Mouse (Mus musculus) right cerebral cortex, adult 18-20 months (tissue): ENCODE results near the gene Tmed5.
"Not testable (repeated sequence)": the region's sequence is repeated elsewhere in the genome, so short reads cannot be mapped to it uniquely, and the experiment has no call there.

Experiments
- DNase-seq: peaks from one replicate; pipeline ENCODE4 v3.0.0; 2022; ENCODE audit warnings: mixed read lengths

The Tmed5 gene

DNA sequence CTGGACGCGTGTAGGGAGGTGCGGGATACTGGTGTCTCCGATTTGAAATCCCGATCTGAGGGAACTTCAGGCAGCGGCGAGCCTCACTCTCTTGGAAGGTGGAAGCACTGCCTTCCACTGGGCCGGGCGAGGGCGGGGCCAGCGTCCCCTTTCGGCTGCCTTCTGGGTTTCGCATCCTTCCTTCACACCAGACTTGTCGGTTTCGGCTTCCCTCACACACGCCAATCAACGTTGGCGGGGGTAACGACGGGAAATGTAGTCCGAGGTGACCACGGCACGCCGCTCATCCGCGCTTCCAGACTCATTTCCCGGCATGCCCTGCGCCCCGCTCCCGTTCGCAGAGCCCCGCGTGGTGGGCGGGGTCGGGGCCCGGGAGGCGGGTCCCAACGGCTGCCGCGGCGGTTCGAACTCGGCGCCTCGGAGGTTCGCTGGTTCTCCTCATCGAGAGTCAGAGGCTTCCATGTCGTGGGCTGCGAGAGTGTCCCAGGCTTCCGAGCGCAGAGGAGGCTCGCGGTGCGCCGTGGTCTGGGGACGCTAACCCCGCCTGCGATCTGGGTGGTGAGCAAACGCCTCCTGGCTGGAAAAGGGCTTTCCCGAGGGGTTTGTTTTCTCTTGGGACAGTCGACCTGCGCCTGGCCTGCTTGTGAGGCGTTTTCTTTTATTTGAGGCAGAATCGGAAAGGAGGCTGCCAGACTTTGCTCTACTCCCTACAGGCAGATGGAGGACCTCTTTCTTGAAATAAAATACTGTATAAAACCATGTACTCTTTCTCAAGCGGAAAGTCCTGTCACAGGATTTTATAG, at the start of gene Tmed5, which contains the start of gene Ccdc18:
Gene Tmed5 (minus strand): TSS at position 180 of the 803 bp plus-strand sequence.
Gene Ccdc18 (plus strand): TSS at position 435 of the 803 bp plus-strand sequence.
- DNase-seq: peak; percentile 99

DNA sequence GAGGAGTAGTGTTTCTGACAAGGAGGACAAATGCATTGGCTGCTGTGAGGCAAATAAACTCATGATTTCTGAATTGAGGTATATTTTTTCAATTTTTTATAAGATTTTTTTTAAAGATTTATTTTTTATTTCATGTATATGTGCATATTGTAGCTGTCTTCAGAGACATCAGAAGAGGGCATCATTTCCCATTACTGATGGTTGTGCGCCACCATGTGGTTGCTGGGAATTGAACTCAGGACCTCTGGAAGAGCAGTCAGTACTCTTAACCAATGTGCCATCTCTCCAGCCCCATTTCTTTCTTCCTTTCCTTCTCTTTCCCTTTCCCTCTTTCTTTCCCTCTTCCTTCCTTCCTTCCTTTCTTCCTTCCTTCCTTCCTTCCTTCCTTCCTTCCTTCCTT, 31.3 kb upstream of the Tmed5 start:
- DNase-seq: peak; percentile 3

DNA sequence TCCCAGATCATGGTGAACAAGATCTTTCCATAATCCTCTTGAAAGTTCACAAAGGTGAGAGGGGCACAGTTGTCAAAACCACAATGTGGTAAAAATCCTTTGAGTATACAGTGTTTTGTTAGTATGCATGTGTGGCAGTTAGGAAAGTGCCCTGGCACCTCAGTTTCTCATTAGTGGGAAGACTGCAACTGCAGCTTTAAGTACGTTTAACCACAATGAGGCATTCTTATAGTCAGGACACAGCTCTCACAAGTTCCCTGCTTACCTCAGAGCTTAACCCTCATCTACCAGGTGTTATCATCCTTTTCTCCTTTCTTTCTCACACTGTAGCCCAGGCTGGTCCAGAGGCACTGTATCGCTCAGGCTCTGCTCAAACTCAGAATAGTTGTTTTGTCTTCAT, 28.4 kb upstream of the Tmed5 start:
- DNase-seq: no peak

DNA sequence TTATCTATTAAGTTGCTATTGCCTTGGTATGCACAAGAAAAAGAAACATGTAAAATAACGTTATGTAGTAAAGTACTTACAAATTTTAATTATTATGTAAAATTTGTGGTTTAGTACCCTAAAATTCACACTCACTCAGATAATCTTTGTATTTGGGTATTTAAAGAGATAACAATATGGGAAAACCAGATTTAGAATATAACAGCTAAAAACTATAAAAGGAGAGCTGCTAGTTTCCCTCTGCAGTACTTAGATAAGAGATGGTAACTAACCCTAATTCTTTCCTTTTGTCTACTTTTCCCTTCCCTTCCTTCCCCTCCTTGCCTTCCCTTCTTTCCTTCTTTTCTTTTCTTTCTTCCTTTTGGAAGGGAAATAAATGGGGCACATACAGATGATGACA, 20.2 kb upstream of the Tmed5 start:
- no peak for DNase-seq

DNA sequence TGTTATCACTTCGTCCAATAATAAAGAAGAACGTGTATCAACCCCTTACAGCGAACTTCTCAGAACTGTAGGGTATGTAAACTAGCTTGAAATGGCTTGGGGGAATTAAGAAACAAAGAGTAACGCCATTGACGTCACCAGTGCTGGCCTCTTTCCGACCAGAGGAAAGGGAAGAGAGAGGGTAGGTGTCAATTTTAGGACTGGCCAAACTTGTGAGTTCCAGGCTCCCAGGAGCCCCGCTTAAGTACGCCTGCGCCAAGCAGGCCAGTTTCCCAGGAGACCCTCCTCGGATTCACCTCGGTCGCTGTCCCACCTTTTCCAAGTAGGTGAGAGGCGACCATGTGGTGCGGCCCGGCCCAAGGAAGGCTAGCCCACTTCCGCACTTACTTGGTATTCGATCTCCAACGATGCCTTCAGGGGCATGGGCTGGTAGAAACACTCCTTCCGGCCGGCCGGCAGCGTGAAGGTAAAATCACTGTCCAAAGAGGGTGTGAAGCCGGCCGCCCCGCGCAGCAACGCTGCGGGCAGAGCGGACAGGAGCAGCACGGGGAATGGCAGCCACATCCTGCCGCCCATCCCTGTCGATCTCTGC, 475 bp downstream of the Tmed5 start:
- DNase-seq: peak; percentile 19

DNA sequence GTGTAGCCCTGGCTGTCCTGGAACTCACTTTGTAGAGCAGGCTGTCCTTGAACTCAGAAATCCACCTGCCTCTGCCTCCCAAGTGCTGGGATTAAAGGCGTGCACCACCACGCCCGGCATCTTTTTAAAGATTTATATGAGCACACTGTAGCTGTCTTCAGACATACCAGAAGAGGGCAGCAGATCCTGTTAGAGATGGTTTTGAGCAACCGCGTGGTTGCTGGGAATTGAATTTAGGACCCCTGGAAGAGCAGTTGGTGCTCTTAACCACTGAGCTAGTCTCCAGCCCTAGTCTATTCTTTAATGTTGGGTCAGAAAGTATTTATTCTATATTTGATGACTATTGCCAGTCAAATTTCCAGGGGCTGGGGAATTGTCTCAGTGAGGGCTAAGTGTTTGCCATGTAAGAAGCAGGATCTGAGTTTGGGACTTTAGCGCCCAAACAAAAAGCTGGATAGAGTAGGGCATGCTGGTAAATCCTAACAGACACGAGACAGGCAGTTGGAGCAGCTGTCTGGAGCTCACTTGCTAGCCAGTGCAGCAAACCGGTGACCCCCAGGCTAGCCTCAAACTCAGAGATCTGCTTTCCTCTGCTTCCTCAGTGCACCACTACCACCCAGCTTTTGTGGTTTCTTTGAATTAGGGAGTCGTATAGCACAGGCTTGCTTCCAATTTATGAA, 12.1 kb downstream of the Tmed5 start:
- no peak for DNase-seq

DNA sequence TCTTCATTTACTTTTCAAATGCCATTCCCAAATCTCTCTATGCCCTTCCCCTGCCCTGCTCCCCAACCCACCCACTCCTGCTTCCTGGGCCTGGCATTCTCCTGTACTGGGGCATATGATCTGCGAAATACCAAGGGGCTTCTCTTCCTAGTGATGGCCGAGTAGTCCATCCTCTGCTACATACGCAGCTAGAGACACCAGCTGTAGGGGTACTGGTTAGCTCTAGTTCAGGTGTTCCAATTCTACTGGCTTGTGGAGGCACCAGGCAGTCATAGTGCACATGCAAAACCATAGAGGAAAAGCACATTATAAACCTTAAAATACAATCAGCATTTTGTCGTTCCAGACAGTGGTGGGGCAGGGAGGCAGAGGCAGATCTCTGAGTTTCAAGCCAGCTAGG, 14.7 kb downstream of the Tmed5 start:
- DNase-seq: no peak

DNA sequence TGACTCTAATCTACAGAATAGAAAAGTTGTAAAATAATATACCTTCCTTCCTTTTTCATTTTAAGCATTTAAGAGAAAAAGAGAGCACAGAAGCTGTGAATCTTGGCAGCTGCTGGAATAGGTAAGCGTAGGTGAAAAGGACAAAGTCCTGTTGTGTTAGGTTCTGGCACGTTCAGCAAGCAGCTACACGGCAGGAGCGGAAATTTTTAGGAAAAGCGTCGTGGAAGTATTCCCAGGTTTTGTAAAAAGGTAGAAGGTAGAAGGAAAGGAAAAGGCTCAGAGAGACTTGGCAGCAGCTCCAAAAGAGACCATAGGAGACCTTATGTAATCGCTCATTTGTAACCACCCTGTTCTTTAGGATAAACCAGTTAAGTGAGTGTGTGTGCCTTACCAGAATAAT, 23.1 kb downstream of the Tmed5 start:
- no peak for DNase-seq

DNA sequence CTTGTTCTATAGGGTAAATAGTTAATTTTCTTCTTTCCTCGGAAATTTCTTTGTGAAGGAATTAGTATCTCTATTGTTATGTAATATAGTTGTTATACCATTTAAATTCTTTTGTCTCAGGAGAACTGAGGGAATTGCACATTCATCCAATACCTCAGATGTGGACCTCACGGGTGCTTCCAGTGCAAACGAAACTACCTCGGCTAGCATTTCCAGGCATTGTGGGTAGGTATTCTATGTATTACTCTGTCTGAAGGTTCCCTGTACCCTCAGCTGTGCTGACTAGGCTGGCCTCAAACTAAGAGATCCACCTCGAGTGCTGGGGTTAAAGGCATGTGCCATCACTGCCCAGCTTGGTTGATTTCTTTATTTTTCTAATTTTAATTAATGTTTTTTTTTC, 28.1 kb downstream of the Tmed5 start:
- no peak for DNase-seq

DNA sequence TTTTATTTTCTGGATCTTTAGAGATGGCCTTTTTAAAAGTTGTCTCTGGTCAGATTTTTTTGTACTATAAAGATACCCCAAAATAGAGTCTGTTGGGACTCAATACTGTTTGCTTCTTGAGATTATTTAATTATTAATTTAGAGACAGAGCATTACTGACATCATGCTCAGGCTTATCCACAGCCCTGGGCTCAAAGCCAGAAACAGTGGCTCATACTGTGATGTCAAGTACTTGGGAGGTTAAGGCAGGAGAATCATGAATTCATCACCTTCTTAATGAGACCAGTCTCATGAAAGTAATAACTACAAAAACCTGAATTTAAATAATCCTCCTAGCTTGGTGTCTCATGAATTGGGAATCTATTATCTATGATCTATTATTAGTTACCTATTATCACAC, 32.2 kb downstream of the Tmed5 start:
- no peak for DNase-seq

DNA sequence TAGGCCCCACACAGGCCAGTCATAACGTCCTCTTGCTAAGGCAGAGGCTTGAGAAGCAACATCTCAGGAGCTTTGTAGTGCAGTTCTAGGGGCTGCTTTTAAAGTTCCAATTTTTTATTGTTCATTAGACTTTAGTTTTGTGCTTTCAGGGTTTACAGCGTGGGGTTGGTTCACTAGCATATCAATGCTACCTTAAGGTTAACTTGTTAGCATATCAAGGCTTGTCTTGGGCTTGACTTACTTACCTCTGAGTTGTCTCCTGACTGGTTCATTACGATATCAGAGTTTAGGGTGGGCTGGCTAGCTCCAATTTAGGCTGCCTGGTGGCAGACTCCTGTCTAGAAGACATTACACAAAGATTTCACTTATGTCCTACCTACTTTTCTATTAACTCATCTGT, 34.7 kb downstream of the Tmed5 start:
- no peak for DNase-seq

DNA sequence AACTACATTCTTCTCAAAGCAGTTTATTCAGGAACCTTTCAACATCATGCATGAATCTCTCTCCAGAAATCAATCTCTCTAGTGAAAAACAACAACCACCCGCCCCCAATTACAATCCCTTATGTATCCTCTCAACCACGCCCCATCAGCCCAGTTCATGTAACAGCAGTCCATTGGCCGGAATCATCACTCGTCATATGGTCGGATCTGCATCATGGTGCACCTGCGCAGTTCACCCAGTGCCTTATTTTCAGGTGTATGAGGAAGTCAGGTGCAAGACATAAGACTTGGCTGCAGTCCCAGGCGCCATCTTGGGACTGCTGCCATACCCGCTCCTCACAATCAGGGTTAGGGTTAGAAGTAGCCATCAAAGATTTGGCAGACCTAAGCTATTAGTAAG, 39.7 kb downstream of the Tmed5 start:
- not testable (repeated sequence) for DNase-seq

DNA sequence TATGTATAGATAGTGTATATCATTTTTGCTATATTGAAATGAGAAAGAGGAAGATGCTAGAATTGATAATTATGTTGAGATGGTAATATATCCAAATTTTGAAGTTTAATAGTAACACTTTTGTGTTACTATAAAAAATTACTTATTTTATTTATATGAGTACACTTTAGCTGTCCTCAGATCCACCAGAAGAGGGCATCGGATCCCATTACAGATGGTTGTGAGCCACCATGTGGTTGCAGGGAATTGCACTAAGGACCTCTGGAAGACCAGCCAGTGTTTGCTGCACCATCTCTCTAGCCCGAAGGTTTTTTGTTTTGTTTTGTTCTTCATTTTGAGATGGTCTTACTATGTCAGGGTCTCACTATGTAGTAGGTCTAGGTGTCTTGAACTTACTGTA, 47.0 kb downstream of the Tmed5 start:
- DNase-seq: no peak

DNA sequence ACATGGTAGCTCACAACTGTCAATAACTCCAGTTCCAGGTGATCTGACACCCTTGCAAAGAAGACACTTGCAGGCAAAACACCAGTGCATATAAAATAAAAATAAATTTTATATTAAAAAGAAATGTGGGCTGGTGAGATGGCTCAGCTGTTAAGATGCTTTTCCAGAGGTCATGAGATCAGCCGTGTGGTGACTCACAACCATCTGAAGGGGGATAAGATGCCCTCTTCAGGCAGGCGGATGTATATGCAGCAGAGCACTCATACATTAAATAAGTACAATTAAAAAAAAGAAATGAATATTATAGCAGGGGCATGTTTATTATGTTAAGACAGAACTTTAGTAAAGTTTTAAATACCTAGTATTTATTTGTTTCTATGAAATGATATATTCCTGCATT, 50.0 kb downstream of the Tmed5 start:
- DNase-seq: peak; percentile 3

DNA sequence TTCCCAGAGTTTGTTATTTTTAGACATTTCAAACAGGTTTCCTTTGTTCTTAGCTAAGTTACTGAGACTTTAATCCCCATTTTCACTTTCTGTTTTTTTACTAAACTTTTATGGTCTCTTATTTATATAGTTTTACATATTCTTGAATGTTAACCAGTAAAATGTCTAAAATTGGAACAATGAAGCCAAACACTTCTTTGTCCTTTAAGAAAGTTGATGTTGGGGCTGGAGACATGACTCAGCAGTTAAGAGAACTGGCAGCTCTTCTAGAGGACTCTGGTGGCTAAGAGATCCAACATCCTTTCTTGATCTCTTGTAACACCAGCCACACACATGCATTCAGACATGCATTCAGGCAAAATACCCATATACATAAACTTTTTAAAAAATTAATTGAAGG, 52.8 kb downstream of the Tmed5 start:
- DNase-seq: no peak

DNA sequence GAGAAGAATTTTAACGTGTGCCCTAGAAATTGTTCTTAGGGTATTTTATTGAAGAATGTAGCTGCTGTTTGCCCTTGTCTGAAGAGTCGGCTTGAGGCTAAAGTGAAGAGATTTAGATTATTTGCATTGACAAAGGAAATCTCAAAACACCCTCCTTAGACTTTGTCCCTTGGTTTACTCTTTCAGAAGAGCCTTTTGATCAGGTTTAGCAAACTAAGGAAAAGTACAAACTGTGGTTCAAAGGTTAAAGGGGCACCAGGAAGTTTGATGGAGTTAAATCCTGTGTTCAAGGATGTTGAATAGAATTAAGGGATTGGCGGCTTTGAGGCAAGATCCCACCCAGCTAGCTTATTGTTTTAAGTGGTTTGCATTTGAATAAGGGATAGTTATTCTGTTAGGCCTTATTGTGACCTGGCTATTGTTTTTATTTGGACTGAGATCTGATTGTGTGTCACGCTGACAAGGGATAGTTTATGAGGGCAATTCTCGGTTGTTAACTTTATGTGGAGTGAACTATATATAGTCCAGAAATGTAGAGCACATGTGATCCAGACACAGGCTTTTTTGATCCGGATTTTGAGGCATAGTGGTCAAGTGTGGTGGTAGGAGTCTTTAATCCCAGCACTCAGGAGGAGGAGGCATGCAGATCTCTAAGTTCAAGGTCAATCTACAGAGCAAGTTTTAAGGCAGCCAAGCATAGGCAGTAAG, 55.4 kb downstream of the Tmed5 start:
- DNase-seq: no peak

DNA sequence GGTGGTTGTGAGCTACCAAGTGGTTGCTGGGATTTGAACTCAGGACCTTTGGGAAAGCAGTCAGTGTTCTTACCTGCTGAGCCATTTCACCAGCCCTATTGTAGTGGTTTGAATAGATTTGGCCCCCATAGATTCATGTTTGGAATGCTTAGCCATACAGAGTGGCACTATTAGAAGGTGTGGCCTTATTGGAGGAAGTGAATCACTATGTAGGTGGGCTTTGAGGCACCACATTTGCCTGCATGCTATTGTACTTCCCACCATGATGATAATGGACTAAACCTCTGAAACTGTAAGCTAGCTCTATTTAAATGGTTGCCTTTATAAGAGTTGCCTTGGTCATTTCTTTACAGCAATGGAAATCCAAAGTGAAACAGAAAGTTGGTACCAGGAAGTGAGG, 56.2 kb downstream of the Tmed5 start:
- DNase-seq: no peak

DNA sequence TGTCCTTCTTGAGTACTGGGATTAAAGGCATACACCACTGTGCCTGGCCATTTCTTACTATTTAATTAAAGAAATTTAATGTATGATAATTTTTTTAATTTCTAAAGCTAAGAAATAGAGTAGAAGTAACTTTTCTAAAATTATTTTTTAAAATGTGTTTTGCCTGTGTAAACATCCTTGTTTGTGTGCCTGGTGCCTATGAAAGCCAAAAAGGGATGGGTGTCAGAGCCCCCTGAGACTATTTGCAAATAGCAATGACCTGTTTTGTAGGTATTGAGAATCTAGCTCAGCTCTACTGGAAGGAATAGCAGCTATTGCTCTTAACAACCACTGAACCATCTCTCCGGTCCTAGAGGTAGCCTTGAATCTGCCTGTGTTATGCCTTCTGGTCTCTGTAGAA, 60.1 kb downstream of the Tmed5 start:
- no peak for DNase-seq

DNA sequence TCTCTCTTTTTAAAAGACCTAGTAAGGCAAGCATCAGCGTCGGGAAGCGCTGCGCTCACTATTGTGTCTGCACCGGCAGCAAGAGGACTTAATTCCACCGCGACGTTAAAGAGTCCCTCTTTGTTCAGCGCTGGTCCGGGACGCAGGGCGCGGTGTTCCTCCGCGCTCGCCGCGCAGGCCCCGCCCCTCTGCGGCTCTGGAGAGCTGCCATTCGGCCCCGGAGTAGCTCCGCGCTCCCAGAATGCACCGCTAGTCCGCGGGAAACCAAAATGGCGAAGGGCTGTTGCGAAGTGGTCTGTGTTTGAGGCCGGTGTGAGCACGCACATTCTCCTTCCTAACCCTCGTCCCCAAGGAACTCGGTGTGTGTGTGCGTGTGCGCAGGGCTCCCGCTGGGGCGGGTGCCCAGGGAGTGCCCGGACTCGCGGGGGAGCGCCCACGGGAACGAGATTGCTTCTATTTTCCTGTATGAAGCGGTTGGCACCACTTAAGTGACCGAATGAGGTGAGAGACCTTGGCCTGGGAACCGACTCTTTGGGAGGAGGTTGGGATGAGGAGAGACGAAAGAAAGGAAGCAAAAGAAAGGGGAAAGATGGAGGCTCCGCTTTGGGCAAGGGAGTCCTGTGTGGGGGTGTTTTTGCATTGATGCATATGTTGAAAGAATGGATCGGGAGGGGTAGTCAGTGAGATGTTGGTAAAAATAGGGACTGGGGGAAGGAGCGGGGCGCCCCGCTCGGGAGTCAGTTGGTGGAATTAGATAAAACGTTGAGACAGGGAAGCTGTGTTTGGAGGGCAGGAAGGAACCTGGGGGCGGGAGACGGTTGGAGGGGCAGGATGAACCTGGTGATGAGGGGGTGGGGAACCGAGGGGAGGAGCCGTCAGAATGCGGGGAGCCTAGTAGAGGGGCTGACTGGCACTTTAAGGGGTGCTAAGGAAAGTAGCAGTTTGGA, 66.7 kb downstream of the Tmed5 start, which contains the start of gene Mtf2:
Gene Mtf2 (plus strand): TSS at position 210 of the 947 bp plus-strand sequence.
- DNase-seq: peak; percentile 97

DNA sequence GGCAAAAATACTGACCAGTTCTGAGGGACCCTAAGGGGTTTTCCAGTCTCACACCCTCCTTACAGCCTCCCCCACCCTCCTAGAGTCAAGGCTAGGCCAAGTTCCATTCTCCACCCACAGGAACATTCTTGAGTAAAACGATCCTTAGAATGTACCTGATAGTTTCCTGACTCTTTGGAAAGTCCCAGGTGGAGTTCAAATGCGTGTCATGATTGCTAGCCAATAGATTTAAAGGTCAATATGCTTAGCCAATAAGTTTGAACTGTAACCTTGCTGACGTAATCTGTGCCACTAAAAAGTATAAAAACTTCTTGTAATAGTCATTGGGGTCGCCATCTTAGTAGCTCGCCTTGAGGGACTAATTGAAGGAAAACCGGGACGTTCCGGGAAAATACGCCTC, 72.0 kb downstream of the Tmed5 start:
- DNase-seq: no peak
